Mouse (Mus musculus): ENCODE measurements around the gene Bach1.

GRCm38 (mm10) chr16:87765984-87766383 is 67.2 kb downstream of the Bach1 start:
- no peak for TF ChIP-seq MYOD1 (IDR thresholded peaks at IDR 0.05; ENCODE audit: control insufficient read depth, insufficient read length, low read depth)
- TF ChIP-seq CTCF (IDR thresholded peaks at IDR 0.05; ENCODE audit: control insufficient read depth, insufficient read depth, insufficient read length) = no peak
- no peak for TF ChIP-seq USF1 (IDR thresholded peaks at IDR 0.05; ENCODE audit: low read depth)
- TF ChIP-seq CEBPB (IDR thresholded peaks at IDR 0.05; ENCODE audit: low read depth) = no peak
- TF ChIP-seq MYOG (IDR thresholded peaks at IDR 0.05; ENCODE audit: control insufficient read depth, extremely low read depth, insufficient read length) = no peak
- no peak for TF ChIP-seq MAX (IDR thresholded peaks at IDR 0.05)
- no peak for TF ChIP-seq FOSL1 (IDR thresholded peaks at IDR 0.05; ENCODE audit: insufficient read depth, low read length, poor library complexity, severe bottlenecking)

All from C2C12 (cell line).